Mouse (Mus musculus): ENCODE measurements around the gene Fam135a. TPM values are rescaled to one million over a fixed set of nuclear protein-coding genes. Genes with fewer than 3 reads are reported as not detected.
"Not testable (repeated sequence)": the region's sequence is repeated elsewhere in the genome, so short reads cannot be mapped to it uniquely, and the experiment has no call there.

The Fam135a gene
- polyA plus RNA-seq, 1 experiment = 3.9 TPM

DNA sequence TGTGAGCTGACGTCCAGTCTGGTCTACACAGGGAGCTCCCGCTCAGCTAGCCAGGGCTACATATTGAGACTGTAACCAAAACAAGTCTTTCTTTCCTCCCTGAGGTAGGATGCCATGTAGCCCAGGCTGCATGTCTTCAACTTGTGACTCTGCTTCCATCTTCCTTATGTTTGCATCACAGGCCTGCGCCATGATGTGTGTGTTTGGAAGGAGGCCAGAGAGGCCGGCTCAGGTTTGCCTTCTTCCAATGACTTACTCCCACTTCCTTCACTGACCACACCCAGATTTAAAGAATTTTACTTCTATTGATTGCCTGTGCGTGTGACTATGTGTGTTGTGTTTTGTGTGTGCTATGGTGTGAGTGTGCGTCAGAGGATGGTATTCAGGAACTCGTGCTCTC lies 101.3 kb downstream of the Fam135a start:
- Histone ChIP-seq H3K36me3 (ENCODE audit: control insufficient read depth, insufficient read depth) (no peaks in the 10 kb centered on the region), H3K27me3 (ENCODE audit: control insufficient read depth, insufficient read depth, insufficient read length) (no peaks in the 10 kb centered on the region), H3K79me3 (ENCODE audit: low read depth) (no peaks in the 10 kb centered on the region), H3ac (ENCODE audit: control insufficient read depth, insufficient read length, low read depth) (no peak overlapping the region), H3K79me2 (ENCODE audit: control insufficient read depth, insufficient read depth) (no peaks in the 10 kb centered on the region), H3K4me3 (ENCODE audit: insufficient read depth, poor library complexity, severe bottlenecking) (no peak overlapping the region)
- no peak for TF ChIP-seq CEBPB (IDR thresholded peaks at IDR 0.05; ENCODE audit: low read depth)
- TF ChIP-seq FOSL1 (IDR thresholded peaks at IDR 0.05; ENCODE audit: insufficient read depth, low read length, poor library complexity, severe bottlenecking) = no peak
- TF ChIP-seq MYOD1 (IDR thresholded peaks at IDR 0.05; ENCODE audit: control insufficient read depth, insufficient read length, low read depth) = no peak
- no peak for TF ChIP-seq CTCF (IDR thresholded peaks at IDR 0.05; ENCODE audit: control insufficient read depth, insufficient read depth, insufficient read length)
- TF ChIP-seq USF1 (IDR thresholded peaks at IDR 0.05; ENCODE audit: low read depth) = no peak
- TF ChIP-seq MAX (IDR thresholded peaks at IDR 0.05) = no peak
- TF ChIP-seq MYOG (IDR thresholded peaks at IDR 0.05; ENCODE audit: control insufficient read depth, extremely low read depth, insufficient read length) = no peak

GRCm38 (mm10) chr1:23998120-23998810 lies 101.9 kb downstream of the Fam135a start:
- Histone ChIP-seq H3K36me3 (ENCODE audit: control insufficient read depth, insufficient read depth) (no peaks in the 10 kb centered on the region), H3K4me3 (ENCODE audit: insufficient read depth, poor library complexity, severe bottlenecking) (no peak overlapping the region), H3K79me3 (ENCODE audit: low read depth) (no peaks in the 10 kb centered on the region), H3ac (ENCODE audit: control insufficient read depth, insufficient read length, low read depth) (no peak overlapping the region), H3K79me2 (ENCODE audit: control insufficient read depth, insufficient read depth) (no peaks in the 10 kb centered on the region), H3K27me3 (ENCODE audit: control insufficient read depth, insufficient read depth, insufficient read length) (no peaks in the 10 kb centered on the region)
- no peak for TF ChIP-seq MYOD1 (IDR thresholded peaks at IDR 0.05; ENCODE audit: control insufficient read depth, insufficient read length, low read depth)
- TF ChIP-seq CEBPB (IDR thresholded peaks at IDR 0.05; ENCODE audit: low read depth) = no peak
- TF ChIP-seq USF1 (IDR thresholded peaks at IDR 0.05; ENCODE audit: low read depth) = no peak
- no peak for TF ChIP-seq MYOG (IDR thresholded peaks at IDR 0.05; ENCODE audit: control insufficient read depth, extremely low read depth, insufficient read length)
- no peak for TF ChIP-seq MAX (IDR thresholded peaks at IDR 0.05)
- no peak for TF ChIP-seq CTCF (IDR thresholded peaks at IDR 0.05; ENCODE audit: control insufficient read depth, insufficient read depth, insufficient read length)
- no peak for TF ChIP-seq FOSL1 (IDR thresholded peaks at IDR 0.05; ENCODE audit: insufficient read depth, low read length, poor library complexity, severe bottlenecking)

GRCm38 (mm10) chr1:23997493-23997892 lies 102.6 kb downstream of the Fam135a start:
- H3K27me3 ChIP-seq (ENCODE audit: control insufficient read depth, insufficient read depth, insufficient read length) = no peaks in the 10 kb centered on the region
- H3K4me3 ChIP-seq (ENCODE audit: insufficient read depth, poor library complexity, severe bottlenecking) = no peak overlapping the region
- H3K79me2 ChIP-seq (ENCODE audit: control insufficient read depth, insufficient read depth) = no peaks in the 10 kb centered on the region
- no peaks in the 10 kb centered on the region for H3K36me3 ChIP-seq (ENCODE audit: control insufficient read depth, insufficient read depth)
- H3K79me3 ChIP-seq (ENCODE audit: low read depth) = no peaks in the 10 kb centered on the region
- TF ChIP-seq FOSL1 (IDR thresholded peaks at IDR 0.05; ENCODE audit: insufficient read depth, low read length, poor library complexity, severe bottlenecking) (no peak), MYOD1 (IDR thresholded peaks at IDR 0.05; ENCODE audit: control insufficient read depth, insufficient read length, low read depth) (no peak), MAX (IDR thresholded peaks at IDR 0.05) (no peak), USF1 (IDR thresholded peaks at IDR 0.05; ENCODE audit: low read depth) (no peak), CTCF (IDR thresholded peaks at IDR 0.05; ENCODE audit: control insufficient read depth, insufficient read depth, insufficient read length) (no peak), MYOG (IDR thresholded peaks at IDR 0.05; ENCODE audit: control insufficient read depth, extremely low read depth, insufficient read length) (no peak), CEBPB (IDR thresholded peaks at IDR 0.05; ENCODE audit: low read depth) (no peak)
- H3ac ChIP-seq (ENCODE audit: control insufficient read depth, insufficient read length, low read depth) = no peak overlapping the region

DNA sequence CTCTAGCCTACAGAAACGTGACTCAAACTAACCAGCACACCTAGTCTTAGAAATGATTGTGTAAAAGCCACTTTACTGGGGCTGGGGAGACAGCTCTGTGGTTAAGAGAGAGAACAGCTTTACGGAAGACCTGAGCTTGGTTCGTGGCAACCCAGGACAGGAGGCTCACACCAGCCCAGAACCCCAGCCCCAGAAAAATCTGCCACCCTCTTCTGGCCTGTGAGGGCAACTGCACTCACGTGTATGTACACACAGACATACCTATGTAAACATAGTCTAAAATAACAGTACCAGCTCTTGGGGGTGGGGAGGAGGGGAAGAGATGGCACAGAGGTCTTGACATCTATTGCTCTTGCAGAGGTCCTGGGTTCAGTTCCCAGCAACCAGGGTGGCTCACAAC lies 104.7 kb downstream of the Fam135a start:
- Histone ChIP-seq H3ac (ENCODE audit: control insufficient read depth, insufficient read length, low read depth) (no peak overlapping the region), H3K27me3 (ENCODE audit: control insufficient read depth, insufficient read depth, insufficient read length) (no peaks in the 10 kb centered on the region), H3K36me3 (ENCODE audit: control insufficient read depth, insufficient read depth) (no peaks in the 10 kb centered on the region), H3K79me2 (ENCODE audit: control insufficient read depth, insufficient read depth) (no peaks in the 10 kb centered on the region), H3K4me3 (ENCODE audit: insufficient read depth, poor library complexity, severe bottlenecking) (no peak overlapping the region), H3K79me3 (ENCODE audit: low read depth) (no peaks in the 10 kb centered on the region)
- TF ChIP-seq CTCF (IDR thresholded peaks at IDR 0.05; ENCODE audit: control insufficient read depth, insufficient read depth, insufficient read length) = no peak
- no peak for TF ChIP-seq MYOG (IDR thresholded peaks at IDR 0.05; ENCODE audit: control insufficient read depth, extremely low read depth, insufficient read length)
- no peak for TF ChIP-seq CEBPB (IDR thresholded peaks at IDR 0.05; ENCODE audit: low read depth)

DNA sequence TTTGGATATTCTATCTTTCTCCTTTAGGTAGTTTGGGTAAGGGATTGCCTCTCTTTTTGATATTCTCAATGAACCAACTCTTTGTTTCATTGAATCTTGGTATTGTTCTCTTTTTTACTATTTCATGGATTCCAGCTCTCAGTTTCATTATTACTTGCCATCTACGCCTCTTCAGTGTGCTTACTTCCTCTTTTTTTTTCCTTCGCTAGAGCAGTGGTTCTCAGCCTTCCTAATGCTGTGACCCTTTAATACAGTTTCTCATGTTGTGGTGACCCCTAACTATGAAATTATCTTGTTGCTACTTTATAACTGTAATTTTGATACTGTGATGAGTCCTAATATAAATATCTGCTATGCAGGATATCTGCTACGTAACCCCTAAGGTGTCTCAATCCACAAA lies 117.0 kb downstream of the Fam135a start:
- Histone ChIP-seq H3K36me3 (ENCODE audit: control insufficient read depth, insufficient read depth) (no peaks in the 10 kb centered on the region), H3K27me3 (ENCODE audit: control insufficient read depth, insufficient read depth, insufficient read length) (no peaks in the 10 kb centered on the region), H3K79me2 (ENCODE audit: control insufficient read depth, insufficient read depth) (no peaks in the 10 kb centered on the region), H3K4me3 (ENCODE audit: insufficient read depth, poor library complexity, severe bottlenecking) (no peak overlapping the region), H3K79me3 (ENCODE audit: low read depth) (no peaks in the 10 kb centered on the region), H3ac (ENCODE audit: control insufficient read depth, insufficient read length, low read depth) (no peak overlapping the region)
- no peak for TF ChIP-seq FOSL1 (IDR thresholded peaks at IDR 0.05; ENCODE audit: insufficient read depth, low read length, poor library complexity, severe bottlenecking)
- TF ChIP-seq CEBPB (IDR thresholded peaks at IDR 0.05; ENCODE audit: low read depth) = no peak
- no peak for TF ChIP-seq MAX (IDR thresholded peaks at IDR 0.05)
- no peak for TF ChIP-seq CTCF (IDR thresholded peaks at IDR 0.05; ENCODE audit: control insufficient read depth, insufficient read depth, insufficient read length)
- TF ChIP-seq USF1 (IDR thresholded peaks at IDR 0.05; ENCODE audit: low read depth) = no peak
- TF ChIP-seq MYOG (IDR thresholded peaks at IDR 0.05; ENCODE audit: control insufficient read depth, extremely low read depth, insufficient read length) = no peak
- TF ChIP-seq MYOD1 (IDR thresholded peaks at IDR 0.05; ENCODE audit: control insufficient read depth, insufficient read length, low read depth) = no peak

DNA sequence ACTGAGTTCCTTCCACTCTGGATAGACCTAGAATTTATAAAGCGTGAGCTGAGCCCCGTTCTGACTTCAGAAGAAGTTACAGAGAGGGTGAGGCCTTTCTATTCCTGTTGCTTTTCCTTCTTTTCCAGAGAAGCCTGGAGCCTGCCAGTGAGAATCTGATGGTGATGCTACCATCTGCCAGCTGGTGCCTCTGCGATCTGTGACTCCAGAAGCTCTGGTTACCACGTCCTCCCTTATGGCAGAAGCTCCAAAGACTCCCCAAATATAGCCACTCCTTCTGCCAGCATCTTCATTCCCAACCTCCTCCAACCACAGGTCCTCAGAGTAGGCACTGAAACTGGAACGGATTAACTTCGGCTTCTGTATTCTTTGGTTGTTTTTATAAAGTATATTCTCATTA lies 121.9 kb downstream of the Fam135a start:
- H3K4me3 ChIP-seq (ENCODE audit: insufficient read depth, poor library complexity, severe bottlenecking) = no peak overlapping the region
- H3K79me3 ChIP-seq (ENCODE audit: low read depth) = no peaks in the 10 kb centered on the region
- H3K27me3 ChIP-seq (ENCODE audit: control insufficient read depth, insufficient read depth, insufficient read length) = no peaks in the 10 kb centered on the region
- H3ac ChIP-seq (ENCODE audit: control insufficient read depth, insufficient read length, low read depth) = no peak overlapping the region
- H3K36me3 ChIP-seq (ENCODE audit: control insufficient read depth, insufficient read depth) = no peaks in the 10 kb centered on the region
- no peaks in the 10 kb centered on the region for H3K79me2 ChIP-seq (ENCODE audit: control insufficient read depth, insufficient read depth)
- TF ChIP-seq MYOG (IDR thresholded peaks at IDR 0.05; ENCODE audit: control insufficient read depth, extremely low read depth, insufficient read length) (no peak), CEBPB (IDR thresholded peaks at IDR 0.05; ENCODE audit: low read depth) (no peak), MYOD1 (IDR thresholded peaks at IDR 0.05; ENCODE audit: control insufficient read depth, insufficient read length, low read depth) (no peak), MAX (IDR thresholded peaks at IDR 0.05) (no peak), CTCF (IDR thresholded peaks at IDR 0.05; ENCODE audit: control insufficient read depth, insufficient read depth, insufficient read length) (no peak)

DNA sequence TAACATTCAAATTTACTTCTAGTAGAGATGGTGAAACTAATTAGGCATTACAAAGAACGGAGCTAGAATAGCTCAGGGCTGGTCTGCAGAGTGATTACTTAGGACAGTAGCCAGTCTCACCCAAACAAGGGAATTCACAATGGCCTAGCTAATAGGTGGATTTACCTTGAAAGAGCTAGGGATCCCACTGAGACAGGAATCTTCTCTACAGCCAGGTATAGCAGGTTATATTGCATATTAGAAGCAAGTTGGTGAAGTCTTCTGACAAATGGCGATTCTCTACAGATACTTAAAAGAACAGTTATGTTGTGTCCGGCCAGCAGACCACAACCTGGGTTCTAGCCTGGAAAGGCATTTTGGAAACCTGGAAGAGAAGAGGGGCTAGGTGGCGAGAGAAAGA lies 129.0 kb downstream of the Fam135a start:
- not testable (repeated sequence) for H3ac ChIP-seq (ENCODE audit: control insufficient read depth, insufficient read length, low read depth); H3K27me3 ChIP-seq (ENCODE audit: control insufficient read depth, insufficient read depth, insufficient read length); H3K36me3 ChIP-seq (ENCODE audit: control insufficient read depth, insufficient read depth); H3K79me3 ChIP-seq (ENCODE audit: low read depth); H3K4me3 ChIP-seq (ENCODE audit: insufficient read depth, poor library complexity, severe bottlenecking); H3K79me2 ChIP-seq (ENCODE audit: control insufficient read depth, insufficient read depth)
